Mouse (Mus musculus): ENCODE results near the gene Pigw. TPM values are rescaled to one million over a fixed set of nuclear protein-coding genes. Genes with fewer than 3 reads are reported as not detected.
"Not testable (repeated sequence)": the region's sequence is repeated elsewhere in the genome, so short reads cannot be mapped to it uniquely, and the experiment has no call there.

Pigw gene
- total RNA-seq, 4 experiments from 2014 or later: 8.4 to 11.1 (median 9.8) TPM

- no peak for DNase-seq
Observed at GRCm38 (mm10) chr11:84879007-84879771, 896 bp downstream of the Pigw start.

DNA sequence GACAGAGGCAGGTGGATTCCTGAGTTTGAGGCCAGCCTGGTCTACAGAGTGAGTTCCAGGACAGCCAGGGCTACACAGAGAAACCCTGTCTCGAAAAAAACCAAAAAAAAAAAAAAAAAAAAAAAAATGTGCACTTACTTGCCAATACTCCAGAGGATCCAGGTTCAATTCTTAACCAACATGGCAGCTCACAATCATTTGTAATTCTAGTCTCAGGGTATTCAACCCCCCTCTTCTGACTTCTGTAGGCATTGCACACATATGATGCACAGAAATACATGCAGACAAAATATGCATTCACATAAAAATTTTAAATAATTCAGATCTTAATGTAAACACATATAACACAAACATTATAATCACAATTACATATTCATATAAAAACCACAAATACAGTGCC is 4.1 kb downstream of the Pigw start:
- not testable (repeated sequence) for DNase-seq

GRCm38 (mm10) chr11:84873042-84873833 is 6.8 kb downstream of the Pigw start:
- DNase-seq: no peak

DNA sequence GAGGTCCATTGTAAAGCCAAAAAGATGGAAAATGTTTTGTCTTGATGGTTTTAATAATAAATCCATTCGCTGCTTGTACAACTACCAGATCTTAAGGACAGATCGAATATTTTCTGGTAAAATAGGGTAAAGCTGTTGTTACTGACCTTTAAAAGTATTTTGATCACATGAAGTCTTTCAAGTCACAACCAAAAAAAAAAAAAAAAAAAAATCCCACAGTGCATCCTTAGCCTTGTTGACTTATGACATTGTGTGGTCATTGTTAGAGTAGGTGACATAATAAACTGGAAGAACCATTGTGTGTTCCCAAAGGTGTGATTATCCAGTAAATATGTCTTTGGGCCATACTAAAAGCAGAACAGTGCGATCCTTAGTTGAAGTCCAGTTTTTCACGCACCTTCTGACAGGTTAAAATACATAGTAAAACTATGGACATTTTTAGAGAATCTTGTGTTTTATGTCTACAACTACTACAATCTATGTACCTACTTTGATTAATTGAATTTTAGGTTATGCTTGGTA is 8.5 kb downstream of the Pigw start:
- DNase-seq: no peak

- no peak for DNase-seq
Observed at GRCm38 (mm10) chr11:84871046-84871445, 9.0 kb downstream of the Pigw start.

- peak; percentile 91 for DNase-seq
Observed at GRCm38 (mm10) chr11:84870337-84871043, 9.6 kb downstream of the Pigw start, which contains the start of gene Ggnbp2. TSS of gene Ggnbp2 (minus strand) at chr11:84870817.

GRCm38 (mm10) chr11:84869537-84870232 is 10.4 kb downstream of the Pigw start:
- DNase-seq: peak; percentile 92

- no peak for DNase-seq
Observed at GRCm38 (mm10) chr11:84868786-84869259, 11.3 kb downstream of the Pigw start.

DNA sequence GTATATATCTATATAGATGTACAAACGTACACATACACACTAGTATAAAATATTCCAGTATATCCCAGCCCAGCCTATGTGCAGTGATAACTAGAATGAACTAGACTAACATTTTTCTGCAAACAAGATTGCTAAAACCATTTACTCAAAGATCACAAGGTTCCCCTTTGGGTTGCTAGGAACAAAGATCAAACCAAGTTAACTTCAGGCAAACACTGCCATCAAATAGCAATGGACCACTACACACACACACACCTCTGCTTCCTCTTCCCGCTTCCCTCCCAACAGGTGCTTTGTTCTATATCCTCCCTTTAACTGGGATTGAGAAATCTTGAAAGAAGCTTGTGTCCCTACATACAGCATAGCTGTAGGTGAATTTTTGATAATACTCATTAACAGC is 12.5 kb downstream of the Pigw start:
- DNase-seq: no peak

DNA sequence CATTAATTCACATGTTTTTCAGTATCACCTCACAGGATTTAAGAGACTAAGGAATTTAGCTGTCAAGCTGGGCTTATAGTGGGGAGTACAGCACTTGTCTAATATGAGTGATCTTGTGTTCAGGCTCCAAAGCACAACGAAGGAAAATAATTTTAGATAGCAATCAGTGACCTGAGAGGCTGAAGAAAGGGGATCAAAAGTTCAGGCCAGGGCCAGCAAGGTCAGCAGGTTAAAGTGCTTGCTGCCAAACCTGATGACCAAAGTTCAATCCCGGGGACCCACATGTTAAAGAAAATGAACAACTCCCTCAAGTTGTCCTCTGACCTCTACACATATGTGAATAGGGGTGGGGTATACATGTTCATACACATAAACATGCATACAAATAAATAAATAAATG is 14.8 kb downstream of the Pigw start:
- no peak for DNase-seq

GRCm38 (mm10) chr11:84855285-84855684 is 24.8 kb downstream of the Pigw start:
- DNase-seq: no peak

- no peak for DNase-seq
Observed at GRCm38 (mm10) chr11:84847475-84848090, 32.5 kb downstream of the Pigw start.

GRCm38 (mm10) chr11:84846741-84847474 is 33.2 kb downstream of the Pigw start:
- DNase-seq: no peak

DNA sequence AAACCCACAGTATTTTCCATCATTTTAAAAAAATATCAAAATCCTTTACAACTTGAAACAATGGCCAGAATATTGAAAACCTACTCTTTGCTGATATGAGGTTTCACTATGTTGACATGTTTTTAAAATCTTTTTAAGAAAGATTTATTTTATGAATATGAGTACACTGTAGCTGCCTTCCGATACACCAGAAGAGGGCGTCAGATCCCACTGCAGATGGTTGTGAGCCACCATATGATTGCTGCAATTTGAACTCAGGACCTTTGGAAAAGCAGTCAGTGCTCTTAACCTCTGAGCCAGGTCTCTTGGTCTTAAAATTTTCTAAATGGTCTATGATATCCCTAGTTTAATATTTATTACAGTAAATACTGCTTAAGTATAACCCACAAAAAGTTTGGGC is 40.8 kb downstream of the Pigw start:
- DNase-seq: no peak

DNA sequence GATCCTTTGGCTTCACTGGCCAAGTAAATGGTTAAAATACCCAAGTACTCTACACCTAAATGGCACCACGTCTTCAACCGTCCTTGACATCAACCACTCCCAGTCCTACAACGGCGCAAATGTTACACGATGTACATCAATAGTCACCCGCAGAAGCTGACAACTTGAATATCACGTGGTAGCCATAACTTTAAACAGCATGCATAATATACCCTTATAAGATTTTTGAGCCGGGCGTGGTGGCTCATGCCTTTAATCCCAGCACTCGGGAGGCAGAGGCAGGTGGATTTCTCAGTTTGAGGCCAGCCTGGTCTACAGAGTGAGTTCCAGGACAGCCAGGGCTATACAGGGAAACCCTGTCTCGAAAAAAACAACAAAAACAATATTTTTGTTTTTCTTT is 50.6 kb downstream of the Pigw start:
- not testable (repeated sequence) for DNase-seq

- DNase-seq: peak; percentile 94
Observed at GRCm38 (mm10) chr11:84828516-84829399, 51.3 kb downstream of the Pigw start, which contains the start of gene Dhrs11. TSS of gene Dhrs11 (minus strand) at chr11:84828994.

DNA sequence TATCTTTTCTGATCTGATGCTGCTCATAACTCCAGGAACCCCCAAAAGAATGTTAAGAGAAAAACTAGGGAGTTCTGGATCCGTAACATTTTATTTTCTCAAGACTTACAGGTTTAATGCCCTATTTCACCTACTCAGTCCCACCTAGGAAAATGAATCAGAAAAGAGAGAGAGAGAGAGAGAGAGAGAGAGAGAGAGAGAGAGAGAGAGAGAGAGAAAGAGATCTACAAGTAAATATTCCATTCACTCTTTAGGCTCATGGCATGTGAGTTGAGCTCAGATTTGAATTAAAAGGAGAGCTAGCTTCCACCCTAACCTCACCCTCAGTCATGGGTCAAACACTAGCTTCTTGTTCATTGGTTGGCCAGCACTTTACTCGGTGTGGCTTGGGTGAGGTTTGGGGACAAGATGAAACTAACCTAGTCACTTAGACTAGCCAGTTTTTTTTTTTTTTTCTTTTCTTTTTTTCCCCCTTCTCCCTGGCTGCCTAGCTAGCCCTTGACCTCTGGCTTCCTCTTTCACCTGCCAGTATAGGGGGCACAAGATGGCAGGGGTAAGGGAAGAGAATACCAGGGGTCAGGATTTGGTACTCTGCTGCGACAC is 52.1 kb downstream of the Pigw start:
- DNase-seq: no peak

DNA sequence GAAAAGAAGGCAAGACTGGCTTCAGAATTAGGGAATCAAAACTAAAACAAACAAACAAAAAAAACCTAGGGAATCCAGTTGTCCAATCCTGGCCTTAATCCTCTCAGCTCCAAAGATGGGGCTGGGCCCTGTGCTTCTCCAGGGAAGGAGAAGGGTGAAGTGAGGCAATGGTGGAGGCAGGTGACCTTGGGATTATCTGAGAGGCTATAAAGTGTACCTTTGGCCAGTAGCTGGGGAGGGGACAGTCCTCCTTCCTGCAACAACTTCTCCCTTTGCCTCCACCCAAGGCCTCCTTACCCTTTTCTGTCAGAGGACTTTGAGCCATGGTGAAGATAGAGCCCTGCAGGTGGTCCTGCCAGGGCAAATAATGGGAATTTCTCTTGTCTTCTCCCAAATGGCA is 52.6 kb downstream of the Pigw start:
- DNase-seq: no peak

All from adrenal gland, adult 8-10 months (tissue).